Mouse (Mus musculus): ENCODE results near the gene Ryr1. TPM values are rescaled to one million over a fixed set of nuclear protein-coding genes. Genes with fewer than 3 reads are reported as not detected.

The Ryr1 gene
- polyA plus RNA-seq (2015; fragmentation: Illumina TruSeq; extraction: RNeasy Lipid Tissue Mini Kit (QIAGEN cat#74804); ENCODE audit: low read depth, low replicate concordance): 4.4 TPM

GRCm38 (mm10) chr7:29124970-29125369, at the start of gene Ryr1:
Gene Ryr1, minus strand, starts transcription at chr7:29125179.

GRCm38 (mm10) chr7:29170066-29170754, 45.2 kb upstream of the Ryr1 start, which contains the start of the genes Ggn and Spred3:
Gene Ggn, plus strand, starts transcription at chr7:29170210.
Gene Spred3, minus strand, starts transcription at chr7:29170411.

GRCm38 (mm10) chr7:29155838-29156782, 31.1 kb upstream of the Ryr1 start, which contains the start of gene Fam98c:
Gene Fam98c, minus strand, starts transcription at chr7:29156234.

GRCm38 (mm10) chr7:29134693-29135386, 9.9 kb upstream of the Ryr1 start, which contains the start of gene Rasgrp4:
Gene Rasgrp4, plus strand, starts transcription at chr7:29134851.

GRCm38 (mm10) chr7:28981651-28982273, 143.2 kb downstream of the Ryr1 start, which contains the start of the genes Eif3k and Map4k1:
Gene Eif3k, minus strand, starts transcription at chr7:28981864.
Gene Map4k1, plus strand, starts transcription at chr7:28982050.

GRCm38 (mm10) chr7:28961927-28962670, 162.9 kb downstream of the Ryr1 start, which contains the start of gene Actn4:
Gene Actn4, minus strand, starts transcription at chr7:28962340.

Other genes with a start within 250 kb of the Ryr1 start
- 0.54 TPM for gene Capn12, start 243.8 kb downstream of the Ryr1 start, polyA plus RNA-seq (2015; fragmentation: Illumina TruSeq; extraction: RNeasy Lipid Tissue Mini Kit (QIAGEN cat#74804); ENCODE audit: low read depth, low replicate concordance)
- gene Actn4, start 162.8 kb downstream of the Ryr1 start, polyA plus RNA-seq (2015; fragmentation: Illumina TruSeq; extraction: RNeasy Lipid Tissue Mini Kit (QIAGEN cat#74804); ENCODE audit: low read depth, low replicate concordance): 128 TPM
- 330 TPM for gene Eif3k, start 143.3 kb downstream of the Ryr1 start, polyA plus RNA-seq (2015; fragmentation: Illumina TruSeq; extraction: RNeasy Lipid Tissue Mini Kit (QIAGEN cat#74804); ENCODE audit: low read depth, low replicate concordance)
- 1.8 TPM for gene Map4k1, start 143.1 kb downstream of the Ryr1 start, polyA plus RNA-seq (2015; fragmentation: Illumina TruSeq; extraction: RNeasy Lipid Tissue Mini Kit (QIAGEN cat#74804); ENCODE audit: low read depth, low replicate concordance)
- gene Rasgrp4, start 9.7 kb upstream of the Ryr1 start, polyA plus RNA-seq (2015; fragmentation: Illumina TruSeq; extraction: RNeasy Lipid Tissue Mini Kit (QIAGEN cat#74804); ENCODE audit: low read depth, low replicate concordance): 0.70 TPM
- gene Fam98c, start 31.1 kb upstream of the Ryr1 start, polyA plus RNA-seq (2015; fragmentation: Illumina TruSeq; extraction: RNeasy Lipid Tissue Mini Kit (QIAGEN cat#74804); ENCODE audit: low read depth, low replicate concordance): 41.6 TPM
- gene Ggn, start 45.0 kb upstream of the Ryr1 start, polyA plus RNA-seq (2015; fragmentation: Illumina TruSeq; extraction: RNeasy Lipid Tissue Mini Kit (QIAGEN cat#74804); ENCODE audit: low read depth, low replicate concordance): 0.79 TPM
- 36.0 TPM for gene Spred3, start 45.2 kb upstream of the Ryr1 start, polyA plus RNA-seq (2015; fragmentation: Illumina TruSeq; extraction: RNeasy Lipid Tissue Mini Kit (QIAGEN cat#74804); ENCODE audit: low read depth, low replicate concordance)
- 190 TPM for gene Psmd8, start 55.5 kb upstream of the Ryr1 start, polyA plus RNA-seq (2015; fragmentation: Illumina TruSeq; extraction: RNeasy Lipid Tissue Mini Kit (QIAGEN cat#74804); ENCODE audit: low read depth, low replicate concordance)
- gene Catsperg1, start 88.9 kb upstream of the Ryr1 start, polyA plus RNA-seq (2015; fragmentation: Illumina TruSeq; extraction: RNeasy Lipid Tissue Mini Kit (QIAGEN cat#74804); ENCODE audit: low read depth, low replicate concordance): 0.97 TPM
- 2.0 TPM for gene Kcnk6, start 107.3 kb upstream of the Ryr1 start, polyA plus RNA-seq (2015; fragmentation: Illumina TruSeq; extraction: RNeasy Lipid Tissue Mini Kit (QIAGEN cat#74804); ENCODE audit: low read depth, low replicate concordance)
- gene Yif1b, start 113.2 kb upstream of the Ryr1 start, polyA plus RNA-seq (2015; fragmentation: Illumina TruSeq; extraction: RNeasy Lipid Tissue Mini Kit (QIAGEN cat#74804); ENCODE audit: low read depth, low replicate concordance): 63.2 TPM
- not detected for gene 2200002D01Rik, start 123.3 kb upstream of the Ryr1 start, polyA plus RNA-seq (2015; fragmentation: Illumina TruSeq; extraction: RNeasy Lipid Tissue Mini Kit (QIAGEN cat#74804); ENCODE audit: low read depth, low replicate concordance)
- 24.8 TPM for gene Spint2, start 156.7 kb upstream of the Ryr1 start, polyA plus RNA-seq (2015; fragmentation: Illumina TruSeq; extraction: RNeasy Lipid Tissue Mini Kit (QIAGEN cat#74804); ENCODE audit: low read depth, low replicate concordance)
- gene Ppp1r14a, start 164.1 kb upstream of the Ryr1 start, polyA plus RNA-seq (2015; fragmentation: Illumina TruSeq; extraction: RNeasy Lipid Tissue Mini Kit (QIAGEN cat#74804); ENCODE audit: low read depth, low replicate concordance): 35.7 TPM
- 69.6 TPM for gene Dpf1, start 178.8 kb upstream of the Ryr1 start, polyA plus RNA-seq (2015; fragmentation: Illumina TruSeq; extraction: RNeasy Lipid Tissue Mini Kit (QIAGEN cat#74804); ENCODE audit: low read depth, low replicate concordance)

Data from brain, adult 10 weeks (tissue).